Mouse (Mus musculus) limb, embryonic 12.5 days (tissue): ENCODE data around the gene Scmh1. TPM values are rescaled to one million over a fixed set of nuclear protein-coding genes. Genes with fewer than 3 reads are reported as not detected.

Source experiments
- ATAC-seq: fragments of 200-750 bp; cut with Nextera tagmentation; 2 replicates; pipeline ENCODE4 v1.8.0; 2017; ENCODE audit warnings: low read depth, moderate TSS enrichment; ENCODE audit not compliant: insufficient number of reproducible peaks, insufficient read depth, low FRiP score, low TSS enrichment
- H3K27ac ChIP-seq: fragments of 300-500 bp; sonication (generic); 2 replicates; pipeline ENCODE4 v1.5.1; 2016; ENCODE audit warnings: mild to moderate bottlenecking, moderate library complexity
- H3K27me3 ChIP-seq: fragments of 300-500 bp; sonication (generic); 2 replicates; pipeline ENCODE4 v1.6.1; 2016; ENCODE audit warnings: mild to moderate bottlenecking, moderate library complexity
- H3K36me3 ChIP-seq: fragments of 300-500 bp; sonication (generic); 2 replicates; pipeline ENCODE4 v1.6.1; 2016; ENCODE audit warnings: mild to moderate bottlenecking, moderate library complexity
- H3K4me1 ChIP-seq: fragments of 300-500 bp; sonication (generic); replicated peaks from 2 replicates; pipeline ENCODE4 v1.6.1; 2016
- H3K4me2 ChIP-seq: fragments of 300-500 bp; sonication (generic); 2 replicates; pipeline ENCODE4 v1.6.1; 2016; ENCODE audit warnings: mild to moderate bottlenecking, moderate library complexity
- H3K4me3 ChIP-seq: fragments of 300-500 bp; sonication (generic); replicated peaks from 2 replicates; pipeline ENCODE4 v1.5.1; 2016; ENCODE audit warnings: mild to moderate bottlenecking
- H3K9ac ChIP-seq: fragments of 300-500 bp; sonication (generic); replicated peaks from 2 replicates; pipeline ENCODE4 v1.6.1; 2016; ENCODE audit warnings: mild to moderate bottlenecking, moderate library complexity
- H3K9me3 ChIP-seq: fragments of 300-500 bp; sonication (generic); 2 replicates; pipeline ENCODE4 v1.6.1; 2016; ENCODE audit warnings: mild to moderate bottlenecking, moderate library complexity
- WGBS: fragments of 180-500 bp; shearing (Covaris S2); methylation state at CpG from one replicate; pipeline ENCODE4 v1.1.7; 2016; 5-methylcytosine and 5-hydroxymethylcytosine counted together
- polyA plus RNA-seq: library from polyadenylated mRNA; unstranded; fragments of >200 nt; fragmentation: Nextera tagmentation; extraction: Ambion mirVana; gene quantifications from 2 replicates; pipeline ENCODE4 v1.2.1, GENCODE M21; 2016

The Scmh1 gene
- polyA plus RNA-seq, result 41.4 and 42.7 TPM in 2 replicates

DNA sequence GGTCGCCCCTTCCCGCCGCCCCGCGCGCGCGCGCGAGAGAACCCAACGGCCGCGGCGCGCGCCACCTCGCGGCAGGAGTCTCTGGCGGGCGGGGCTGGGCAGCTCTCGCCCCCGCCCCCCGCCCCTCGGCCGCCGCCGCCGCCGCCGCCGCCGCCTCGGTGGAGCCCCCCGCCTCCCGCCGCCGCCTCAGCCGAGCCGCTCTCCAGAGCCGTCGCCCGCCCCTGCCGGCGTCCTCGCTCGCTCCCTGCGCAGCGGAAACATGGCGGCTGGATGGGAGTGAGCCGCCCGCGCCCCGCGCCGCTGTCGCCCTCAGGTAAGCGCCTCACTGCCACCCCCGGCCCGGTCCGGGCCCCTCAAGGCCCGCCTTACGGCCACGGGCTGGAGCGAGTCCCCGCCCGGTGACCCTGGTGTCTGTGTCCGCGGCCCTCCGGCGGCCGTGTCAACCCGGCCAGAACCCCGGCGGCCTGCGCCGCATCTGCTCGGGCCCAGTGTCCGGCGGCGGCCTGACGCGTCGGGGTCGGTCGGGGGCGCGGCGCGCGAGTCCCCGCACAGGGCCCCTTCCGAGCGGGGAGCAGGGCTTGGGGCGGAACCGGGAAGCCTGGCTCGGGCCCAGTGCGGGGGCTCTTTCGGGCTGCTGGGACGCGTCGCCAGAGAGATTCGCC lies at the start of gene Scmh1:
Gene Scmh1 (plus strand): TSS at position 138 of the 662 bp plus-strand sequence.
- ATAC-seq, result peak; percentile 84
- under 1% methylated on average over 75 of the region's 102 CpGs for WGBS
- Histone ChIP-seq H3K4me3 (peak within 1 kb of the TSS; percentile 96), H3K9me3 (no peaks in the 10 kb centered on the region), H3K36me3 (no peaks in the 10 kb centered on the region), H3K27ac (peak within 1 kb of the TSS; percentile 94), H3K4me2 (peak within 1 kb of the TSS; percentile 66), H3K27me3 (peaks cover 6% of the 10 kb centered on the region; the same call in 1 of the 2 replicates), H3K9ac (peak within 1 kb of the TSS; percentile 96), H3K4me1 (peaks cover 35% of the 10 kb centered on the region)

DNA sequence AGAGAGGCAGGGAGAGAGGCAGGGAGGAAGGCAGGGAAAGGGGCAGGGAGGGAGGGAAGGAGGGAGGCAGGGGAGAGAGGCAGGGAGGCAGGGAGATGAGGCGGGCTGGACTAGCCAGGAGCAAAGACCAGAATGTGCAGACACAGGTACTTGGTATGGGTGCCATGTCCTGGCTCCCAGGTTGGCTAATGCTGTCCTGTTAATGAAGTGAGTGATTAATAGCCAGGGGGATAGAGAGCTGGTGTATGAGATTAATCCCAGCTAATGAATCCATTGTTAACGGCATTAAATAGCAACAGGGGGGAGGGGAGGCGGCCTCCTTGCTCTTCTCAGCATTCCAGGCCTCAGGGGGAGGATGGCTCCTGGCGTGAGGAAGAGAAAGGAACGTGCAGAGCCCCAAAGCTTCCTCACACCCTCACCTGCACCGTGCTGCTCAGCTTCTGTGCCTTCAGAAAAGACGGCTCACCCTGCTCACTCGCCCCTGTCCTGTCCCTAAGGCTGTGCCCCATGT lies 45.0 kb upstream of the Scmh1 start:
- Histone ChIP-seq H3K9ac (no peak overlapping the region), H3K4me2 (no peak overlapping the region), H3K27me3 (peaks cover 30% of the 10 kb centered on the region), H3K4me3 (no peak overlapping the region), H3K36me3 (no peaks in the 10 kb centered on the region), H3K9me3 (no peaks in the 10 kb centered on the region), H3K4me1 (peaks cover 5% of the 10 kb centered on the region; the same call in 1 of the 2 replicates), H3K27ac (no peak overlapping the region)
- no peak for ATAC-seq
- 8% methylated on average over 8 of the region's 8 CpGs for WGBS

DNA sequence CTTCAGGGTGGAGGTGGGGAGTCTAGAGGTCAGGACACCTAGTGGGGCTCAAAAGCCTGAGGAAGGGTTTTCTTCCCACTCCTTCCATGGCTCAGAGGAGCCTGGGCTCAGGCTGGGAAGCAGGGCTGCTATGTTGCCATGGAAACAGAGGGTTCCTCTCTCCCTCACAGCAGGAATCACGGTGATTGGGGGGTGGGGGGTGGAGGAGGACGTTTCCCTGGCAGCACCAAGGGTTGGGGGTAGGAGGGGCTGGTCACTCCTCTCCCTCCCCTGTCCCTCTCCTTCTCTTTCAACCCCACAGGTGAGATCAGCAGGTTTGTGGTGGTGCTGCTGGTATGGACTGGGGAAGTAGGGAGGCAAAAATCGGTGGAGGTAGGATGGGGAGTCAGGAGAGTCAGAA lies 40.4 kb upstream of the Scmh1 start:
- Histone ChIP-seq H3K4me3 (no peak overlapping the region), H3K9me3 (no peaks in the 10 kb centered on the region), H3K9ac (no peak overlapping the region), H3K4me2 (no peak overlapping the region), H3K36me3 (no peaks in the 10 kb centered on the region), H3K4me1 (peaks cover 8% of the 10 kb centered on the region), H3K27me3 (peaks cover 38% of the 10 kb centered on the region), H3K27ac (no peak overlapping the region)
- 8% methylated on average over 3 of the region's 3 CpGs for WGBS
- ATAC-seq, result no peak

GRCm38 (mm10) chr4:120365456-120365855 lies 39.6 kb upstream of the Scmh1 start:
- H3K36me3 ChIP-seq, result no peaks in the 10 kb centered on the region
- H3K9me3 ChIP-seq, result no peaks in the 10 kb centered on the region
- H3K27me3 ChIP-seq, result peaks cover 31% of the 10 kb centered on the region
- no peak overlapping the region for H3K27ac ChIP-seq
- WGBS, result 33% methylated on average over 5 of the region's 5 CpGs
- no peak overlapping the region for H3K9ac ChIP-seq
- no peak overlapping the region for H3K4me2 ChIP-seq
- H3K4me1 ChIP-seq, result peaks cover 11% of the 10 kb centered on the region
- no peak overlapping the region for H3K4me3 ChIP-seq
- no peak for ATAC-seq

- Histone ChIP-seq H3K9me3 (no peaks in the 10 kb centered on the region), H3K9ac (no peak overlapping the region), H3K4me1 (peaks cover 11% of the 10 kb centered on the region), H3K27ac (no peak overlapping the region), H3K4me3 (no peak overlapping the region), H3K27me3 (peaks cover 19% of the 10 kb centered on the region), H3K4me2 (no peak overlapping the region), H3K36me3 (no peaks in the 10 kb centered on the region)
- no peak for ATAC-seq
- 84% methylated on average over 2 of the region's 2 CpGs for WGBS
These were observed 37.0 kb upstream of the Scmh1 start for GRCm38 (mm10) chr4:120368031-120368430.

DNA sequence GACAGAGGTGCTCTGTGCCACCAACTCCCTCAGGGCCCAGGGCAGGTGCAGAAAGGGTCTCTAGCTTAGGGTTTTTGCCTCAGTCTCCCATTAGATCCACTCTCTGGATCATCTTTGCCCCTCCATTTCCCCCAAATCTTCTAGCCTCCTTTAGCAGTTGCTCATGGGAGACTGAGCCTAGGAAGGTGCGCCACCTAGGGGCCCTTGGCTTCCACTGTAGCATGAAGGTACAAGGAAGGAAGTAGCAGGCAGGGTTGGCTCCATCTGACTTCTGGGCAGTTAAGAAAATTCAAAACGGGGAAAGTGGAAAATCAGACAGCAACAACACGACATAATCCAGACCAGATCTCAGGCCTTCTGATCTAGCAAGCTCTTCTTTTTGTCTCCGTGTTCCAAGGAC lies 36.4 kb upstream of the Scmh1 start:
- Histone ChIP-seq H3K9ac (no peak overlapping the region), H3K4me3 (no peak overlapping the region), H3K27me3 (peaks cover 19% of the 10 kb centered on the region), H3K36me3 (no peaks in the 10 kb centered on the region), H3K4me2 (no peak overlapping the region), H3K9me3 (no peaks in the 10 kb centered on the region), H3K27ac (no peak overlapping the region), H3K4me1 (peaks cover 11% of the 10 kb centered on the region)
- 7% methylated on average over 4 of the region's 4 CpGs for WGBS
- 0 out of 2 replicates have a peak, but pooled peaks have one; percentile 28 for ATAC-seq

- WGBS, result 47% methylated on average over 2 of the region's 2 CpGs
- no peak overlapping the region for H3K9ac ChIP-seq
- ATAC-seq, result no peak
- no peak overlapping the region for H3K4me3 ChIP-seq
- no peak overlapping the region for H3K27ac ChIP-seq
- H3K4me1 ChIP-seq, result peaks cover 11% of the 10 kb centered on the region
- no peak overlapping the region for H3K4me2 ChIP-seq
- no peaks in the 10 kb centered on the region for H3K9me3 ChIP-seq
- H3K36me3 ChIP-seq, result no peaks in the 10 kb centered on the region
- peaks cover 22% of the 10 kb centered on the region for H3K27me3 ChIP-seq
These were observed 35.9 kb upstream of the Scmh1 start for GRCm38 (mm10) chr4:120369156-120369555.

GRCm38 (mm10) chr4:120369861-120370366 lies 35.2 kb upstream of the Scmh1 start:
- Histone ChIP-seq H3K9ac (no peak overlapping the region), H3K27me3 (peaks cover 24% of the 10 kb centered on the region), H3K36me3 (no peaks in the 10 kb centered on the region), H3K9me3 (no peaks in the 10 kb centered on the region), H3K4me2 (no peak overlapping the region), H3K4me1 (peaks cover 6% of the 10 kb centered on the region), H3K4me3 (no peak overlapping the region), H3K27ac (no peak overlapping the region)
- no peak for ATAC-seq
- WGBS, result 39% methylated on average over 10 of the region's 10 CpGs

DNA sequence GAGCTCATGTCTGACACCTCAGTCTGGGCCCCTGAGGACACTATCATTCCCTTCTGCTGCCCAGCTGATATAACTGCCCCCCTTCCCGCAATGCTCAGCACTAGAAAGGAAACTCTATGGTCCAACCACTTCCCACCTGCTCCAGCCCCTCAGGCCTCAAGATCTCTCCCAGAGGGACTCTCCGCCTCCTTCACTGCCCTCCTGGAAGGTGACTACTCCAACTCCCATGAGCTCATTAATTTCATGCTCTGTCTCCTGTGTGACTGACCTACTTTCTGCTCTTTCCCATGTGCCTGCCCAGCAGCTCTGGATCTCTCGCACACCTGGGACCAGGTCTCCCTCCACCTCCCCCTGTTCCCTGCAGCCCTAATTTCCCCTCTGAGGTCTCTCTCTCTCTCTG lies 32.2 kb upstream of the Scmh1 start:
- Histone ChIP-seq H3K4me1 (peaks cover 6% of the 10 kb centered on the region), H3K27ac (no peak overlapping the region), H3K27me3 (peaks cover 17% of the 10 kb centered on the region; the same call in 1 of the 2 replicates), H3K36me3 (no peaks in the 10 kb centered on the region), H3K9me3 (no peaks in the 10 kb centered on the region), H3K4me2 (no peak overlapping the region), H3K4me3 (no peak overlapping the region), H3K9ac (no peak overlapping the region)
- WGBS, result 67% methylated on average over 3 of the region's 3 CpGs
- ATAC-seq, result no peak

GRCm38 (mm10) chr4:120373813-120374212 lies 31.3 kb upstream of the Scmh1 start:
- H3K4me3 ChIP-seq, result no peak overlapping the region
- no peaks in the 10 kb centered on the region for H3K36me3 ChIP-seq
- no peak overlapping the region for H3K9ac ChIP-seq
- no peak overlapping the region for H3K4me2 ChIP-seq
- no peak overlapping the region for H3K27ac ChIP-seq
- H3K4me1 ChIP-seq, result peaks cover 6% of the 10 kb centered on the region
- H3K9me3 ChIP-seq, result no peaks in the 10 kb centered on the region
- no peak for ATAC-seq
- peaks cover 16% of the 10 kb centered on the region; the same call in 1 of the 2 replicates for H3K27me3 ChIP-seq
- WGBS, result 24% methylated on average over 4 of the region's 4 CpGs

DNA sequence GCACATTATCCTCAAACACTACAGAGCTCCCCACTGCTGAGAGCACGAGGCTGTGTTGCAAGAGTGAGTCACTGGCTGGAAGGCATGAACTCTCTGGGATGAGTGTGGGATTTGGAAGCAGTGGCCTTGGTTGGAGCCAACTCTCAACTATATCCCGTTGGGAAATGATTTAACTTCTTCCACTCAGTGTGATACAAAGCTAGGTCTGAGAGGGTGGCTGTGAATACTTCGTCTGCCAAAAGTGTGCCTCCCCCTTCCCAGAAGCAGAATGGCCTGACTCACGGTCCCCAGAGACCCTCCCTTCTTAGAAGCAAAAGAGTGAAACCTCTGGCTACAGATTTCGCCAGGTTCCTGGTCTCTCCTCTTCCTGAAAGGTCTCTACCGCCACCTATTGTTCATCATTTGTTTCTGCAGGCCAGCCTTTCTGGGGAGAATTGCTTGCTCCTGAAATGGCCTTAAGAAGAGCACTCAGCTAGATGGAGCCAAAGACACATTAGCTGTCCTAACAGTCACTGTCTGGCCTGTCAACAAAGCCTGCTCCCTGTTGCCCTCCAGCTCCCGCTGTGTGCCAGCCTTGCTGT lies 24.2 kb upstream of the Scmh1 start:
- Histone ChIP-seq H3K9me3 (no peaks in the 10 kb centered on the region), H3K4me1 (peaks cover 2% of the 10 kb centered on the region; the same call in 1 of the 2 replicates), H3K27ac (no peak overlapping the region), H3K27me3 (peaks cover 11% of the 10 kb centered on the region; the same call in 1 of the 2 replicates), H3K9ac (no peak overlapping the region), H3K36me3 (no peaks in the 10 kb centered on the region), H3K4me2 (peak overlapping the region; percentile 8; the same call in 1 of the 2 replicates), H3K4me3 (no peak overlapping the region)
- WGBS, result 12% methylated on average over 7 of the region's 7 CpGs
- peak; percentile 39; the same call in 1 of the 2 replicates for ATAC-seq
